Mouse (Mus musculus): ENCODE data around the gene Rimkla.

- TF ChIP-seq CTCF (IDR thresholded peaks at IDR 0.05; ENCODE audit: extremely low read depth, insufficient read depth, low read length): 0 out of 2 replicates have a peak, but pooled peaks have one; percentile 29
- no peak for TF ChIP-seq POLR2A (IDR thresholded peaks at IDR 0.05; ENCODE audit: extremely low read depth, insufficient read depth, low read length)
These were observed 1.6 kb downstream of the Rimkla start for GRCm38 (mm10) chr4:119490806-119491205.
